Mouse (Mus musculus) testis, postnatal 14 days (tissue): ENCODE measurements at regions not wholly inside any gene's neighbourhood (a gene's known extent, or its start where the extent isn't known, plus 50 kb on each side); places are given as distances from the start of the nearest gene placed in this dataset.

ENCODE experiments used
- DNase-seq: peaks from one replicate; pipeline ENCODE4 v3.0.0; 2021; ENCODE audit warnings: low spot score

GRCm38 (mm10) chr7:98768460-98768859 lies 65.6 kb downstream of the Thap12 start:
- DNase-seq, result no peak

GRCm38 (mm10) chr7:98769111-98769734 lies 65.7 kb upstream of the Wnt11 start:
- DNase-seq, result no peak

- peak; percentile 44 for DNase-seq
These were observed 64.5 kb upstream of the Wnt11 start for GRCm38 (mm10) chr7:98770257-98770890.

GRCm38 (mm10) chr7:98771134-98771775 lies 63.7 kb upstream of the Wnt11 start:
- DNase-seq, result no peak

- no peak for DNase-seq
These were observed 60.3 kb upstream of the Wnt11 start for GRCm38 (mm10) chr7:98774597-98774996.

GRCm38 (mm10) chr7:98775031-98775430 lies 59.9 kb upstream of the Wnt11 start:
- DNase-seq, result no peak

GRCm38 (mm10) chr7:98777304-98777849 lies 57.5 kb upstream of the Wnt11 start:
- no peak for DNase-seq

- DNase-seq, result no peak
These were observed 56.0 kb upstream of the Wnt11 start for GRCm38 (mm10) chr7:98778929-98779328.

- no peak for DNase-seq
These were observed 51.4 kb upstream of the Wnt11 start for GRCm38 (mm10) chr7:98783521-98783920.

GRCm38 (mm10) chr7:98783954-98784353 lies 51.0 kb upstream of the Wnt11 start:
- DNase-seq, result peak; percentile 27

- no peak for DNase-seq
These were observed 50.5 kb upstream of the Wnt11 start for GRCm38 (mm10) chr7:98784369-98784931.
